Mouse (Mus musculus) adrenal gland, postnatal 25 days (tissue): Measurements from ENCODE around the gene Slc12a8. TPM values are rescaled to one million over a fixed set of nuclear protein-coding genes. Genes with fewer than 3 reads are reported as not detected.
A peak's percentile ranks its signal among the peaks of the same experiment; 100 is the strongest.

ENCODE experiments used
- DNase-seq: peaks from one replicate; pipeline ENCODE4 v3.0.0; 2021; ENCODE audit warnings: mixed read lengths
- total RNA-seq: library from RNA; stranded (reverse); gene quantifications from 2 replicates; pipeline ENCODE4 v1.2.3, GENCODE M21; 2021

Gene Slc12a8
- total RNA-seq, 1 experiment from 2014 or later, result 0.70 TPM

DNA sequence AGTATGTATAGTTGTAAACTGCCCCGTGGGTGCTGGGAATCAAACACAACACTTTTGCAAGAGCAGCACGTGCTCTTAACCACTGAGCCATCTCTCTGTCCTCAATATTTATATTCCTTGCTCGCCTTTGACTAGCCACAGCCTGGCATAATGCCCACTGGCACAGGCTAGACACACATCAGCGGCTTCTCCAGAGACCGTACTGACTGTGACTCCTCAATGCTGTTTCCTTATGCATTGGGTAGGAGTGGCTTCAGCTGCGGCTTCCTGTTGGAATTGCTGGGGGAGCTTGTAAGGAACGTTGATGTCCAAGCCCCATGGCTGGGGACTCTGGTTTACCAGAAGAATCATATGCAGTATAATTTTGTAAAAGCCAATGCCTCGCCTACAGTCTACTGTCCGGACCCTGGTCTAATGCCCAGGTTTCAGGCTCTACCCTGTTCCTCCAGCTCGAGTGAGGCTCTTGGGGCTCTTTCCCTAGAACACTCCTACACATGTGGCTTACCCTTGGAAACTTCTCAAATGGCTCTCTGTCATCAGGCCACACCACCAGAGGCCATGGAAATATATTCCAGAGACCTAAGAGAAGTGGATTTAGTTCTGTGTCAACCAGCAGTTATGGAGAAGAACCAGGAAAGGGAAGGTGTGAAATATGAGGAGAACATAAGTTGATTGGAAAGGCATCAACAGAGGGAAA lies 158.2 kb downstream of the Slc12a8 start:
- no peak for DNase-seq

DNA sequence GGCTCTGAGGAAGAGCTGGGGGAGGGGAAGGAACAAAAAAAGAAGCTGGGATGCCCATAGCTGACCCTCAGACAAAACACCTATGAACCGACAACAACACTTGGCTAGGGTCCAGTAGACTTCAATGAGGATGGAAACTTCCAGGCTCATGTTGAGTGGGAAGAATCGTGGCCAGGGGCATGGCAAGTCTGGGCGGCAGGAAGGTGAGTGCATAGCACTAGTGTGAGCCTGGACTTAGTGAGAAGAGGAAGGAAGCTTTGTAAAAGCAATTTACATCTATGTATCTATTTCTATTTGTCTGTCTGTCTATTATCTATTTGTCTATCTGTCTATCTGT lies 158.7 kb downstream of the Slc12a8 start:
- no peak for DNase-seq

DNA sequence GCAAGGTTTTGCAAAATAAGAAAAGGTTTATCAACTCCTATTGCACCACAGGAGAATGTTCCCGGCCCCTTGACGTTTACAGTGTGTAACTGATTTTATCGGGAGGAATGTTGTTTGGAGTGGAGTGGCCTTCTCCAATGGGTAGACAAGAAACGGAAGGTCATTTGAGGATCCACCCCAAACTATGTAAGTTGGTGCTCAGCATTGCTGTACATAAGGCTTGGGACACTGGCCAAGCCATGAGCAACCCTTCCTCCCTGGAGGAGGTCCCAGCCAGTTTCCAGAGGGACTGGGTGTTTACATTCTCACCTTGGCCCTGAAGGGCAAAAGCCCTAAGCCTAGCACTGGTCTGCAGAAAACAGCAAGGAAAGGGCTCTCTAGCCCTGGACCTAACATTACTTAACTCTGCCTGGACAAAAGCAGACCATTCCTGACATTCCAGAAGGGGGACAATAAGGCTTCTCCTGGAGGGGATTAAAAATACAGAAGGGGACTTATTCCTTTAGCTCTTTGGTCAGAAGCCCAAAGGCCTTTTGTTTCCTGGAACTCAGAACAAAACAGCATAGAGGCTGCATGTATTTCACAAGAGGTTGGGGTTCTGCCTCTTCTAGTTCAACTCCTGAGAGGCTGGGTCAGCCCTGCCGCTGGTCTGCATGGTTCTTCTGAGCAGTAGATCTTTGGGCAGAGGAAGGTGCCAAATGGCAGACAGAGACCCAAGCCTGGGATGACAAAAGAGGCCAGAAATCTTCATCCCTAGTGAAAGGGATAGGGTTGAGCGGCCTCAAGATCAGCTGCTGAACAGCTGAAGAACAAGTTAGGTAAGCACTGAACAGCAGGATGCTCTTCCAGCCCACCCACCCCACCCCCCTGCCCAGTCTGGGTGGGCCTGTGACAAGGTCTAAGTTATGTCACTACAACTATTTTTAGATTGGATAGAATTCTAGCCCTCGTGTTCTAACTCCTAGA lies 159.5 kb downstream of the Slc12a8 start:
- DNase-seq, result no peak

DNA sequence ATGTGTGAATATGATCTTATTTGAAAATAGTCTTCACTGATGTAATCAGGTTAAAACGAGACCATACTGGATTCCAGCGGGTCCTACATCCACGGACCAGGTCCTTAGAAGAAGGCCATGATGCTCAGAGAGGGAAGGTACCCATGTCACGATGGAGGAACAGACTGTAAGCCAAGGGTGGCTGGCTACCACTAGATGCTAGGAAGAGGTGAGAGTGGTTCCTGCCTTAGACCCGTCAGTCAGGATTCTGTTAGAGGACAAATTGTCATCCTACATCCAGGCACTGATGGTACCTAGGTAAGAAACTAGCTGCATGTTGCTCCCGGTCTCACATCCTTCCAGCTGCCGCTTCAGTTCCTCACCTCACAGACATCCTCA lies 160.2 kb downstream of the Slc12a8 start:
- DNase-seq, result no peak

DNA sequence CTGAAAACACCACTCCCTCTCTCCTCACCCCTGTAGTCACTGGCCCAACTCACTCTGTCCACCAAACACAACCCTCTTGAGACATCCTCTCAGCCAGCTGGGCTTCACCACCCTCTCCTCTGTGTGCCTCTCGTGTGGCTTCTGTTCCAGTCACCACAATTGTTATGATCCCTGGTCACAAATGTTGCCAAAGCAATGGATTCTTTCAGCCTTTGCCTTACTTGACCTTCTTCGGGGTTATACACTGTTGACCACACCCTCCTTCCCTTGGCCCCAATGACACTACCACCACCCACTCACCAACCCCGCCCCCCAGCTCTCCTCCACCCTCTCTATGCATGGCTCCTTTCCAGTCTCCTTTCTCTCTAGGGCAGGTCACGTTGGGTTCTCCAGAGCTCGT lies 160.8 kb downstream of the Slc12a8 start:
- DNase-seq, result peak; percentile 26

DNA sequence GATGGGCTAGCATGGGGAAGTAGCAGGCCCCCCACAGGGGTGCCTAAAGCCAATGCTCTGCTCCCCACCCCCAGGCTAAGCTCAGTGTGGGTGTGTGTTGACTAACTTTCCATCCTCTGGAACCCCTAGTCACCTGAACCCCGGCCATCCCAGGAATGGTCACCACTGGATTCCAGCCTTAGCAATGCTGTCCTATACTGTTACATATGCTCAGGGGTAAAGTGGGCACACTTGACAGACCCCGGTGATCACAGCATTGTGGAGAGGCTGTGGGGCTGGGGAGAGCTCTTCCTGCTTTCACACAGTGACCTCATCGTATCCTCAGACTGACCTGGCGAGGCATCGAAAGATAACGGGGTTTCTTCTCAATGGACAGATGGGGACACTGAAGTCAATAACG lies 163.1 kb downstream of the Slc12a8 start:
- DNase-seq, result no peak

DNA sequence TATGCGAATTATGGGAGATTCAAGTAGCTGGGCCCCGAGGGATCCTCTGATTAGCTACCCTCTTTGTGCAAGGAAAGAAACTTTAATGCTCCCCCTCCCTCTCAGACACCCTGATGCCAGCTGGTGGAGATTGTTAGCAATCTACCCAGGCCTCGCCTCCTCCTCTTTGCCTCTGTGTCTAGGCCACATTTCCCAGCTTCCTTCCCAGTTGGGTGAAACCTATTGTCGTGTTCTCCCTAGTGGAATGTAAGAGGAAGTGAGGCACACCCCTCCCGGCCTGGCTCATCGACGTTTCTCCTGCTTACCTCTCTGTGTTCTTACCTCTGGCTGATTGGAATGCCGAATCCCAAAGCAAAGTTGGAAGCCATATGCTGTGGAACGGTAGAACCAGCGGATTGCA lies 163.7 kb downstream of the Slc12a8 start:
- DNase-seq, result no peak

DNA sequence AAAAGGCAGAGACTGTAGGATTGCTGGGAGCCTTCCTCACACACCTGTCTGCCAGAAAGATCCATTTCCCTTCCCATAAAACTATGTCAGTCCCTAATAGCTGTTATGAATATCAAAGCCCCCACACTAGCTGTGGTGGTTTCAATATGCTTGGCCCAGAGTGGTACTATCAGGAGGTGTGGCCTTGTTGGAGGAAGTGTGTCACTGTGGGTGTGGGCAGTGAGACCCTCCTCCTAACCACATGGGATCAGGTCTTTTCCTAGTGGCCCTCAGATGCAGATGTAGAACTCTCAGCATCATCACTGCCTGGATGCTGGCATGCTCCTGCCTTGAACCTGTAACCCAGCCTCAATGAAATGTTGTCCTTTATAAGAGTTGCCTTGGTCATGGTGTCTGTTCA lies 164.5 kb downstream of the Slc12a8 start:
- no peak for DNase-seq

DNA sequence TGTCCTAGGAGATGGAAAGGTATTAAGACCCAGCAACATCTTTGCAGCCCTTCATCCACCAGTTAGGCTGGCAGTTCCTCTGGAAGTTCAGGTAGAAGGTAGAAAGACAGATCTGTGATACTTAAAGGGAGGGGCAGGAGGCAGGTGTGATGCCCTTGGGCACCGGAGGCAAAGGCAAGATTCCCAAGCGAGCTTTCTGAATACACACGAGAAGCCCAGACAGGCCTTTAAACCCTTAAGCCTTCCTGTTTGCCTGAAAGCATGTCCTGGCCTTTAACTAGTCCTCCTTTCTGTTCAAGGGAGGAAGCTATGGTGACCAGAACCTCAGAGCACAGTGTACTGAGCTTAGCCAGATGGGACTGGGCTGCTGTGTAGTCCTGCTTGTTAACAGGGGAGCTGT lies 165.5 kb downstream of the Slc12a8 start:
- DNase-seq, result no peak

DNA sequence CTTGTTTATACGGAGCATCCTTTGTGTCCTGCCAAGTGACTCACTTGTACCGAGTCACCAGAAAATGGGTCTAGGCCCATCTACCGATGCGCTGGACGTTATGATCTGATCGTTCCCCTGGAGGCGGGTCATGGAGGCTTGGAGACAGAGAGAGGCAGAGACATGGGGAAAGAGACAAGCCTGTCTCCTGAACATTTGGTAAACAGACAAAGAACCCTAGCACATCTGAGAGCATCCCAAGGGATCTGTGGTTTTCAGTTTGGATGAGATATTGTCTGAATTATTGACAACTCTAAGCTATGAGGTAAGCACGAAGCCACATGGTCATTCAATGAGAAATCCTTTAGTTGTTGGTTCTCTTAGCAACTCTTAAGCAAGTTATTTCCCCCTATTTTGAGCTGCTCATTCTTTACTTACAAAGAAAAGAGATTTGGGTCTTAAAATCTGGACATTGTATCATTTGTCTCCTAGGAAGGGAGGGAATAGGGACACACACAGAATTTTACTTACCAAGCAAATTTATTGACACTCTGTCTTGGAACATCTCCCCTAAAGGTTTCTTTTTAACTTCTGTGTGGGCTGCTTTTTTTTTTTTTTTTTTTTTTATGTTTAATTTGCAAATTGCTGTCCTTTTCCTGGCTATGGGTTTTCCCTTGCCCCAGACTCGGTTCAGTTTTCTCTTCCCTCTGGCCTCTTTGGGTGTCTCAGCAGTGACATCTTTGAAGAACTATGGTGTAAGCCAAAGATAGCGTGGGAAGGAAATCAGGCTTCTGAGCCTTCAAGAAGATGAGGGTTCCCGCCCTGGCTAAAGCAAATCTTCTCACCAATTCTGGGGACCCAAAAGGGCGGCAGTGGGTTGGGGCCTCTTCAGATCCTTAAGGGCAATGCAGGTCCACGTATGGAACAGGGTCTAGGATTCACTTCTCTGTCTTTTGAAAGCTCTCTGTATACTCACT lies 166.4 kb downstream of the Slc12a8 start:
- no peak for DNase-seq

DNA sequence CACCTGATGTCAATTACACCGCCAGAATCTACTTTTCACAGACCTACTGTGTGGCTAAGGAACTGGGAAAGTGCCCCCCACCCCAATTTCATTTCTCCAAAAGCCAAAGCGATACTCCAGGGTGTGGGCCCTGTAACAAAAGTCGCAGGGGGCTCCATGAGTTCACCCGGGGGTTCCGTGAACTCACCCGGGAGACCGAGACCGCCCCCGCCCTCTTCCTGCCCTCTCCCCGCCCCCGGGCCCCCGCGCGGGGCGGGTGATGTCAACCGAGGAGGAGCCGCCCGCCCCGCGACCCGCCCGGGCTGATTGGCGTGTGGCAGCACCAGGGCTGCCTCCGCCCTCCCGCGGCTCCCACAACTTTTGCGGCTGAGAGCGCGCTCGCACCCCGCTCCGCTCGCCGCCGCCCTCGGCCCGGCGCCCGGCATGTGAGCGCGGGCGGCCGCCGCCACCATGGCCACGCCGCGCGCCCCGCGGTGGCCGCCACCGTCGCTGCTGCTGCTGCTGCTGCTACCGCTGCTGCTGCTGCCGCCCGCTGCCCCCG lies 167.1 kb downstream of the Slc12a8 start, which contains the start of gene Heg1:
TSS of gene Heg1 (plus strand) at position 209 of the 541 bp plus-strand sequence.
- DNase-seq, result peak; percentile 87

DNA sequence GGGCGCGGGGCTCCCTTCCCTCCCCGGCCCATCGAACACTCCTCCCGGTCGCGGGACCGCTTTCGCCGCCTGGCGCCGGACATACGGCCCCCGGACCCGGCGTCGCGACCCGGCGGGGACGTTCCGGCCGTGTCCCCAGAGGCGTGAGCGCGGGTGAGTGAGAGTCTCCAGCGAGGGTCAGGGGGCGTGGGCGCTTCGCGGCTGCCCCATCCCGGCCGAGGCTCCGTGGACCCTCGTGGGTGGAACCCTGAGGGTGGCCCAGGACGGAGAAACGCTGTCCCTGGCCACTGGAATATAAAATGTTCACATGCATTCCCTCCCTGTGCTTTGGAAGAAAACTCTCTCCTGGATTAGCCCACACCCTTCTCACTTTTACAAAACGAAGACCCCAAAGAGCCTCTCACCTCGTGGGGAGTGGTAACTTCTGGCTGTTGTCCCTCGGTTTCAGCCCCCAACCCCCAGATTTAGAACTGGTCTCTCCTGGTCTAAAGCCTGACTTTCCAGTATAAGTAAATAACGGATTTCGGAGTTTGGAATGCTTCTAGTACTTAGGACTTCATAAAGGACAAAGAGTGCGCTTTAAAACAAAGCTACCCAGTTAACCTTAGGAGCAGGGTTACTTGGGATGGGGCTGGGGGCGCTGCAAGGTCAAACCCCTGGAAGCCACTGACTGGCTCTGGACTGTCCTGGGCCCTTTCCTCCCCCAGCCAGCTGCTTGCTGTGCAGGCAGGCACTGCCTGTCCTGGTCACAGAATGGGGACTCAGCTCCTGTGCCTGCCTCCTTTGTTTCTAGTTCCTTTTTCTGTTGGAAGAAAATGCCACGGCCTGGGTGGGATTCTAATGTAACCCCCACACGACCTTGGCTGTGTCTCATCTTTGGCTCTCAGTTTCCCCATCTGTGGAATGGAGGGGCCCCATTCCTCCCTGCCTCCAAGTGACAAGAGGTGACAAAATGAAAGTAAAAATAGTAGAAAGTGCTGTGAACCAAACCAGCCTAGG lies 167.9 kb downstream of the Slc12a8 start:
- peak; percentile 33 for DNase-seq

DNA sequence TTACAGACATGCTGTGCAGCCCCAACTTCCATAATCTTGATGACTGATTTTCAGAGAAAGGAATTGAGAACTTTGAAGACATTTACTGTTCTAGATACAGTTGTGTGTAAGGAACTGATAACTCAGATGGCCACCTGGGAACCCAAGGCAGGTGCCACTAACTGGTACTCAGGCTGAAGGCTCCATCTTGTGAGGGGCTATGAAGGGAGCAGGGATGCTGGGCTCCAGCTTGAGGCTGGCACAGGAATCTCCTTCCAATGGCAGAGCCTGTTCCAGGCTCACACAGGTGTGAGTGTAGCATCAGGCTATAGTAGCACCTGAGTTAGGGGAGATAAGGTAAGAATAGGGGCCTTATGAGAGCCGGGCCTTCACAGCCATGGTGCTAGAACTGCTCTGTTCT lies 168.9 kb downstream of the Slc12a8 start:
- DNase-seq, result no peak

DNA sequence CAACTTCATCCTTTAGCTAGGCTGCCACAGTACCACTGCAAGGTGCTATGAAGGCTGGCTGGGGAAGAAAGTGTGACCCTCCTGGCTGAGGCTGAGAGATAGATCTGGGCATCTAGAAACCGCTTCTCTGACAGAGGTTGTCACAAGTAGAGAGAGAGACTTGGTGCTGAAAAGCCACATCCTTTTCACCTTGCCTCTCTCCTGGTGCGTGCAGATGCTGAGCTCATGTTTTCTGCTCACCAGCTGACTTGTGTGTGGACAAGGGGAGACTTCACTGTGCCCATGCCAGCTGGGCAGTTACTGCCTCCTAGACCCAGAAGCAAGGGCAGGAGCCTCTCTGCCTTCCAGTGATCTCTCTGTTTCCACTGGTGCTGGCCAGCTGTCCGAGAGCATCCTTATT lies 170.6 kb downstream of the Slc12a8 start:
- DNase-seq, result no peak

DNA sequence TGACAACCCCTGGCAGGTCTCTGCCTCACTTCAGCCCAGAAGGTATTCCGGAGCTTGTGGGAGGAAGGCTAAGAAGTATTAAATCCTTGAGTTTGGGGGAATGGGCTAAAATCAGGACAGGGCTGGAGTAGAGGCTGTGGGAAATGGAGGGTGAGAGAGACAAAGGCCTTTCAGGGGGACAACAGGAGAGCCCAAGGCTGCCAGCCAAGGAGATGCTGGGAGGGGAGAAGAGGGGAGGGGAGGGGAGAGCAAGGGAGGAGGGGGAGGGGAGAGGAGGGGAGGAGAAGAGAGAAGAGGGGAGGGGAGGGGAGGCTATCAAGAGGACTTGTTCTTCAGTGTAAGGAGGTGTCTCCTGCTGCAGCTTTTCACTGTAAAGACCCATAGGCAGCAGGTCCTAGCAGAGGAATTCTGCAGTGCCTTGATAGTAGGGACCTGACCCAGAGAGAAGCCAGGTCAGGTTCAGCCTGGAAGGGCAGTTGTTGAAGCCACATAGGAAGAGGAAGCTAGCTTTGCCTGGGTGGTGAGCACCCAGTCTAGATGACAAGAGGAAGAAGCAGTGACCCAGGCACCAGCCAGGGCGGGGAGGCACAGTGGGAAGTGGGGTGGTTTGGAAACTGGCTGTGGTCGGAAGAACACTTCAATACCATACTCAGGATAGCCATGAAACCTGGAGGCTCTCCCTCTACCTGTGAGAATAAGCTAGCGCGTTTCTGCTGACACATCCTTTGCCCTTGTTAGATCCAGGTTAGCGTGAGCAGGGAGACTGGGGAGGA lies 174.0 kb downstream of the Slc12a8 start:
- DNase-seq, result no peak

DNA sequence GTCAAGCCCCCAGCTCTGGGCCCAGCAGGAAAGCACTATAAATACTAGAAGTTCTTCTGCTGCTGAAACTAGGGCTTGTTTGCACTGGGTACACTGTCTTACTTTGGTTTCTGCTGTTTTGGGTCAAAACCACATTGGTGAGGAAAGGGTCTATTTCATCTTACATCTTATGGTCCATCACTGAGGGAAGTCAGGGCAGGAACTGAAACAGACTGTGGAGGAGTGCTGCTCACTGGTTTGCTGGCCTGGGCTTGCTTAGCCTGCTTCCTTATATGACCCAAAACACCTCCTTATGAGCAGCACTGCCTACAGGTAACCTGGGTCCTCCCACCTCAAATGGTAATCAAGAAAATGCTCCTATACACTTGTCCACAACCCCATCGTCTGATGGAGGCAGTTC lies 176.4 kb downstream of the Slc12a8 start:
- no peak for DNase-seq

DNA sequence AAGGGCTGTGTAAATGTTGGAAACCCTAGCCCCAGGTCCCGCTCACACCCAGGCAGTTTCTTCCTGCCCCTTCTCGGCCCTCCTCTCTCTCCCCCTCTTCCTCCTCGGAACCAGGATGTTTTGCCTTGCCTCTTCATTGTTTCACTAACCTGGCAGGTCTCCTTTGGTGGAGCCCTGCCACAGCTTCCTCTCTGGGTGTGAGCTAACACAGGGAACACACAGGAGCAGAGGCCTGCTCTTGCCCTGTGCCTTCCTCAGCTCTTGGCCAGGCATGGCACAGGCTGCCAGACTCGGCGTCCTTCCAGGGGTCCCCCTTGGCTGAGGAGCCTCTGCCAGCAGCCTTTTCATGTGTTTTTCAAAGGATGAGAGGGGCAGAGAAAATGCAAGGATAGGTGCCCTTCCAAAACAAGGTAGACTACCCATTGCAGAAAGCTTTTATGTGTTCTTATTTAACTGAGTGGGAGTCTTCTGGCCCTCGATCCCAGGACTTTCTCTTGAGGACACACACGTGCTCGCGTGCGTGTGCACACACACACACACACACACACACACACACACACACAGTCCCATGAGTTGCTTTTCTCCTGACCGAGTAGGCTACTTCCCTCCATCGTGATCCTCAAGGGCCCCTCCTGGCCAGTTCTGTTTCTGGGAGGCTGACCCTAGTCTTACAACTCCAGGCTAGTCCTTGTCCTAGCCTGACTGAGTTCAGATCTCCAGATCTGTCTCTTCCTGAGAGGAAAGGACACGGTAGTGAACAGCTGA lies 179.9 kb downstream of the Slc12a8 start:
- DNase-seq, result peak; percentile 62

DNA sequence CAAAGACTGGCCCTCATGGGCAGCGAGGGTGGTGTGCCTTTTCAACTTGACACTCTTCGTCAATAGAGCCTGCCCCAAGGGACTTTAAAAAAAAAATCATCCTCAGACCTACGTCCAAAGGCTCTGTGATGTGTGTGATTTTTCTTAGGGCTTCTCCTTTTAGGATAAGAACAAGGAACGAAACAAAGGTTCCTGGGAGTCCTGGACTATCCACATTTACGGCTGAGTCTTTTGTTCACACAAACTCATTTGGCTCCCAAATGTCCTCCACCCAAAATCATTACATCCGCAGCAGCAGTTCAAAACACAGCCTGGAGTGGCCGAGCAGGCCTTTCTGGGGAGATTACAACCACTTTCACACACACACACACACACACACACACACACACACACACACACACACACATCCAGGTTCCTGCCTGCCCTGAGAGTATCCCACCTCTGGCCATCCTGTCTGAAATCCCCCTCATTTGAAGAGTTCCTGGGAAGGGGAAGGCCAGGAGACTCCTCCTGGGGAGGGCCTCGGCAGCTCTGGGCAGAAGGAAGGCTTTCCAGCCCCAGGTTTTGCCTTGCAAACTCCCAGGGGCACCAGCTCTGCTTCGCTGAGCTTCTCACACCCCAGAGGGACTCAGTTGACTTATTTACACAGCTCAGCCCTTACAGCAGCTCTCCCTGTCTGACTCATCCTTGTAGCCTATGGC lies 180.6 kb downstream of the Slc12a8 start:
- no peak for DNase-seq
